Mouse (Mus musculus): Measurements from ENCODE around the gene Ano8. TPM values are rescaled to one million over a fixed set of nuclear protein-coding genes. Genes with fewer than 3 reads are reported as not detected.

Ano8 gene
- total RNA-seq, 2 experiments from 2014 or later, result 2.3 to 2.4 TPM

DNA sequence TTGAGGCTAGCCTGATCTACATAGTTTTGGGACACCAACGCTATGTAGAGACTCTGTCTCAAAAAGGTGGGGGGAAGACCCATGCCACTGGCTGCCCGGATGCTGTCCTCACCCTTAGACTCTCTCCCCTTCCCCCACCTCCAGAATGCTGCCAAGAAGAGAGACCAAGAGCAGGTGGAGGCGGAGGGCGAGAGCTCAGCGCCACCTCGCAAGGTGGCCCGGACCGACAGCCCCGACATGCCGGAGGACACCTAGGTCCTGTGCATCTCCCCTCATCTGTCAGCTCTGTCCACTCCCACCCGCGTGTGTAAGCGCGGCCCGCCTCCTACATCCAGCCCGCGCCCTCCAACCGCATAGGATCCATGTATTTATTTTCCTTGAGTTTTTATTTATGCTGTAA is 11.4 kb downstream of the Ano8 start:
- ATAC-seq (replicated peaks; ENCODE audit: low FRiP score, low TSS enrichment, poor library complexity, severe bottlenecking), result no peak

DNA sequence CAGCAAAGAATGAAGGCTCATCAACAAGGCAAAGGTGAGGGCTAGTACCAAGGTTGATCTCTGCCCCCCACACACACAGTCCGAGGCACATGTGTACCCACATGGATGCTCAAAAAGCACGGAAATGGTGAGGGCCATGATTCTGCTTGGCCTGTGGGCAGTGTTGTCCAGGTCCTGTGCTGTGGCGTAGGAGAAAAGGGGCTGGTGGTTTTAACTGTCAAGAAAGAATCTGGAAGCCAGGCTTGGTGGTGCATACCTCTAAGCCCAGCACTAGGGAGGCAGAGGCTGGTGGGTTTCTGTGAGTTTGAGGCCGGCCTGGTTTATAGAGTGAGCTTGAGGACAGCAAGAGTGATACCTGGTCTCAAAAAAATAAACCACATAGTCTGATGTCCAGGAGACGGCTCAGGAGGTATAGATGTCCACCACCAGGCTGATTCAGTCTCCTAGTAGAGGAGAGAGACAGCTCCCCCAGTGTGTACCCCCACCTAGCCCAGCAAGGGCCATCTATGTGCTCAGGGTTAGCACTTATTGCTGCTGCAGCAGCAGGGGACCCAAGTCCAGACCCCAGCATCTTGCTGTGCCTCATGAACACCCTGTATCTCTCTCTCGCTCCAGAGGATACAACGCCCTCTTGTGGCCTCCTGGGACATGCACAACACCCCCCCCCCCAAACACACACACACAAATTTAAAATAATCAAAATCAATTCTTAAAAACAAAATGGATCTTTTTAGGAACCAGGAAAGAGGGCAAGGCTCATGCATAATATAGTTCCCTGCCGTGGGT is 13.0 kb downstream of the Ano8 start:
- ATAC-seq (replicated peaks; ENCODE audit: low FRiP score, low TSS enrichment, poor library complexity, severe bottlenecking), result no peak

DNA sequence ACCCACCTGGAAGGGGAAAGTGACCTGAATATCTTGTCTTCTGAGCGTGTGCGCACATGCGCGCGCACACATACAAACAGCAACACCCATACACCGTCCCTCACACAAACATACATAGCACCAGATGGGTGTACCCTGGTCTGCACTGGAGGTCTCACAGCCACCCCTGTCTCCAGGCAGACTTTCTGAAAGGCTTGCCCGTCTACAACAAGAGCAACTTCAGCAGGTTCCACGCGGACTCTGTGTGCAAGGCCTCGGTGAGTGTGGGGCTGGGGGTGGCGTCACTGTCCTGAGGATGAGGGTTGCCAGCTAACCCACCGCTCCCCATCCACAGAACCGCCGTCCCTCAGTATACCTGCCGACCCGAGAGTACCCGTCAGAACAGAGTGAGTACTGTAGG is 13.9 kb downstream of the Ano8 start:
- no peak for ATAC-seq (replicated peaks; ENCODE audit: low FRiP score, low TSS enrichment, poor library complexity, severe bottlenecking)

DNA sequence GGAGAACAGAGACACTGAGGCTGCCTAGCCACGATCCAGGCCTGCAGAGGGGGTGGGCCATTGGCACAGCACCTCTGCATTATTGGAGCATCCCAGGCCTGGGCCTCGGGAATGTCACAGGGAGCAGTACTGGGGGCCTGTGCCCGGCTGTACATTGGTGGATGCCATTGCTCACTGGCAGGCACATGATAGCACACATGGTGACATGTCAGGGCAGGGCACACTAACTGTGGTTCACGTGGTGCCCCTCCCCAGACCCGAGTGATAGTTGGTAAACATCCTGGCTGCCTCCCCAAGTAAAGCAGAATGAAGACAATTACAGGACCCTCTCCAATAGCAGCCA is 14.9 kb downstream of the Ano8 start:
- no peak for ATAC-seq (replicated peaks; ENCODE audit: low FRiP score, low TSS enrichment, poor library complexity, severe bottlenecking)

DNA sequence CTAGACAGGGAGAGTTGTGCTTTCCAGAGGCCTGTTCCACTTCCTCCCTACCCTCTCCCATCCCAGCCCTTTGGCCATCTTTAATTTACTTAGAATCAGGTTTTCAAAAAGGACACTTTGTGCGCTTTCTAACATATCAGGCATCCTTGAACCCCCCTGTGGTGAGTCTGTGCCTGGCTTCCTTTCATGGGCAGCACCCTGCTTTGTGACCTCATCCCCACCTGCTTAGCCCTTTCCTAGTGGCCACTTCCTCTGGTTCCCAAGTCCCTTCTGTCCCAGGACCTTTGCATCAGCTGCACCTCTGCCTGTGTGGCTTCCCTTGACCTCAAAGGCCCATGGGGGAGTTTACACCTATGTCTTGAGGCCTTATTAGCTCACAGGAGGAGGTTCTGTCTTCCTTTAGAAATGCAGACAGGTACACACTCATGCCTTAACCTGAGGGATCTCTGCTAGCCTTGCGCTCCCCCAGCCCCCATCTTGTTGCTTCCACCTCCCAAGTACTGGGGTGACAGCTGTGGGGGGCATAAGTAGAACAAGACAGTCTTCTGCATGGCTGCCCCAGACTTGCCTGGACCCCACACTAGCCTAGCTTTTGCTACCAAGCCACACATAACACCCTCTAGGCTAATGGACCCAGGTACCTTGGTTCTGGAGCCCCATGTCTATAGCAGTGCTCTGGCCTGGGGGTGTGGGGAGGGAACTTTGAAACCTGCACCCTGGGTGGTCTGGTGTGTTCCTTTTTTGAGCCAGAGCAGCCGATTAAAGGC is 15.4 kb downstream of the Ano8 start:
- no peak for ATAC-seq (replicated peaks; ENCODE audit: low FRiP score, low TSS enrichment, poor library complexity, severe bottlenecking)

DNA sequence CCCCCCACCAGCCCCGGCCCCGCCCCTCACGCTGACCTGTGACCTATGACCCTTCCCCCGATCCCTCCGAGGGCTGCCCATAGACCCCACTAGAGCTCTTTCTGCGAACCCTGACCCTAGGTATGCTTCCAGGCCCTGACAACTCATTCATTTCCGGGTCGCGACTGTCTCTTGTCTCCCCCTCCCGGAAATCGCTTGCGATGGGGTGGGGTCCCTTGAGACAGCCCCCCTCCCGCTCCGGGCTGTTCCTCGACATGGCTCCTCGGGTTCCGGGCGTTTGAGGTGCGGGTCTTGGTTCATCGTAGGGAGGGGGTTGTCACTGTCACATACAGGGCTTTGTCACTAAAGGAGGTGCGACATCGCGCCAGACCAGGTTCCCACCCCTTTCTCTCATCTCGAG is 16.4 kb downstream of the Ano8 start:
- no peak for ATAC-seq (replicated peaks; ENCODE audit: low FRiP score, low TSS enrichment, poor library complexity, severe bottlenecking)

DNA sequence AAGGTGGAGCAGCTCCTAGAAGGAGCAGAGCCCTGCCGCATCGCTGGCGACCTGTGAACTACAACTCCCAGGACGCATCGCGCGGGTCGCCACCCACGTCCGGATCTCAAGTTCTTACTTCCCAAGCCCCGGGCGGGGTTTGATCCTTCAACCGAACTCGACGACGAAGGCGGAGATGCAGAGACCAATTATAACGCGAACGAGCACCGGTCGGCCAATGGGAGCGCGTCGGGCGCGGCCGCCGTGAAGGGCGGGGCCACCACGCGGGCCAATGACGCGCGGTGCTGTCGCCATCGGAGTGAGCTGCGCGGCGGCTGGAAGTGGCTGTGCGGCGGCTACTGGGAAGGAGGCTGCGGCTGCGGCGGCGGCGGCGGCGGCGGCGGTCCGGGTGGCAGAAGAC is 16.8 kb downstream of the Ano8 start, which contains the start of gene Dda1:
TSS of gene Dda1 (plus strand) at position 284 of the 400 bp plus-strand sequence.
- peak; percentile 78 for ATAC-seq (replicated peaks; ENCODE audit: low FRiP score, low TSS enrichment, poor library complexity, severe bottlenecking)

DNA sequence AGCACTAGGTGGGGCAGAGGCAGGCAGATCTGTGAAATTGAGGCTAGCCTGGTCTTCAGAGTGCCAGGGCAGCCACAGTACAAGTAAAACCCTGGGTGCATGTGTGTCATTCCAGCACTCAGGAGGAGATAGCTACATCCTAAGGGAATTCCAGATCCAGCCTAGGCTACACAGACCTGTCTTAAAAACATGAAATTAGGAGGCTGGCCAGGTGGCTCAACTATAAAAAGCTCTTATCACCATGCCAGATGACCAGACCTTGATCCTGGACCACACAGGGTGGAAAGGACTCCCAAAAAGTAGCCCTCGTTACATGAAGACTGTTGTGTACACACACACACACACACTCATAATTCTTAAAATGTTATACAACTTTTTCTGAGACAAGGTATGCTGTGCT is 17.8 kb downstream of the Ano8 start:
- no peak for ATAC-seq (replicated peaks; ENCODE audit: low FRiP score, low TSS enrichment, poor library complexity, severe bottlenecking)

DNA sequence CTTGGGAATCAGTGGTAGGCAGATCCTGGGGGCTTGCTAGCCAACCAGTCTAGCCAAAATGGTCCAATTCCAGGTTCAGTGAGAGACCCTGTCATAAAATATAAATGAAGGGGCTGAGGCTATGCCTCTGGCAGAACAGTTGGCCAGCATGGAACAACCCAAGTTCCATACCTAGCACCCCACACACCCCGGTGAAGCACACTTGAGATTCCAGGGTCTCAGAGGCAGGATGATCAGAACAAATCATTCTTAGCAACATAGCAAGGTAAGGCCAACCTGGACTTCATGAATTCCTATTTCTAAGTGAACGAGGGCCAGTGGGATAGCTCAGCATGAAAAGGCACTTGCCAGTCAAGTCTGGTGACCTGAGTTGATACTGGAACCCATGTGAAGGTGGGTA is 18.6 kb downstream of the Ano8 start:
- no peak for ATAC-seq (replicated peaks; ENCODE audit: low FRiP score, low TSS enrichment, poor library complexity, severe bottlenecking)

DNA sequence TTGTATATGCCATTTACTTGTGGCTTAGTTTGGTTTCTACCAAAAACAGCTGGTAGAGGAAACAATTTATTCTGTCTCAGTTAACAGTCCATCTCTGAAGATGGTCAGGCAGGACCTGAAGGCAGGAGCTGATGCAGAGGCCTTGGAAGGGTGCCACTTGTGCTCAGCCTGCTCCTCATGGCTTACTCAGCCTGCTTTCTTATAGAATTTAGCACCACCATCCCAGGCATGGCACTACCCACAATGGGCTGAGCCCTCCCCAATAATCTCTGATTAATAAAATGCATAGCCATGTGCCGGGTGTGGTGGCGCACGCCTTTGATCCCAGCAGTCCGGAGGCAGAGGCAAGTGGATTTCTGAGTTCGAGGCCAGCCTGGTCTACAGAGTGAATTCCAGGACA is 19.6 kb downstream of the Ano8 start:
- no peak for ATAC-seq (replicated peaks; ENCODE audit: low FRiP score, low TSS enrichment, poor library complexity, severe bottlenecking)

DNA sequence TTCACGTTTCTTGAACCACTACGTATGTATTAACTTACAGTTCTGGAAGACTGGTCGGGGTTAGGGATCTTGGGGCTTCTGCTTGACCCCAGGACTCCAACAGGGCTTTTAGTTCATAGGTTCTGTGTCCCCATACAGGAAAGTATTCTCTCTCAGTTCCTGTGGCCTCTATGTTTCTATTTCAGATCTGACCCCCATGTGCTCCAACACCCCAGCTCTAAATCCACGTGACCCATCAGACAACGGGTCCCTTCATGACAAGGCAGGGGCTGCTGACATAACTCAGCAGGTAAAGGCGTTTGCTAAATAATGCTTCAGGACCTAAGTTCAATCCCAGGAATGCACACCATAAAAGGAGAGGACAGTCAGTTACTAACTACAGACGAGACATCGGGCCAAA is 20.0 kb downstream of the Ano8 start:
- no peak for ATAC-seq (replicated peaks; ENCODE audit: low FRiP score, low TSS enrichment, poor library complexity, severe bottlenecking)

DNA sequence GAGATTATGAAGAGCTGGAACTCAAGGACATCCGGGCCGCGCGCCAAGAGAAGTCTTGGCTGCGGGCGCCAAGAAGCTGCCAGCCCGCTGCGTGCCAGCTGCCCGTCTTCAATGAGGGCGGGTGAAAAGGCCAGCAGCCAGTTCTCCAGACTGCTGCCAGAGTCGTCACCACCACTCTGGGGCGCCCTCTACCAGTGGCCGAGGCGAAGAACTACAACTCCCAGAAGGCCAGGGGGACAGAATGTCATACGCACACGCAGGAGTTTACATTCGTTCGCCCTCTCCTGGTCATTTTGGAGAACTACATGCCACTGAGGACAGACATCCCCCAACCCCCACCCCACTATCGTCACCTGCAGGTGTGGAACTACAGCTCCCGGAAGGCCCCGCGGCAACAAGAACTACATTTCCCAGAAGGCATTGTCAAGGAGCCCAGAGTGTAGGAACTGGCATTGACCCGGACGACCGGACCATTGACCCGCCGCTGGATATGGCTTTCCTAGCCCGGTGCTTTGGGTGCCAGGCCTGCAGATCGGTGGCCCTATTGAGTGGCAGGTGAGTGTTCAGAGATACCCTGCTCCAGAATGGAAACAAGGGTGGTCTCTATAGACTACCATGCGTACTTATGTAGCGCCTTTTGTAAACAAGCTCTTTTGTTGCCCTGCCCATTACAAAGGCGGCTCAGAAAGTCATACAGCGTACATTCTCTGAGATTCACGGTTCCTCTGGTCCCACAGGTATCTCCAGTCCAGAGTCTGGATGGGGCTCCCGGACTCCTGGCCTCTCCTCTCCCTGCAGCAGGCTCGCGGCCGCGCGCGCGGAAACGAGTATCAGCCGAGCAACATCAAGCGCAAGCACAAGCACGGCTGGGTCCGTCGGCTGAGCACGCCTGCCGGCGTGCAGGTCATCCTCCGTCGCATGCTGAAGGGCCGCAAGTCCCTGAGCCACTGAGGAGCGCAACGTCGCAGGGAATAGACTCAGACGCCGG is 21.0 kb downstream of the Ano8 start, which contains the start of gene Mrpl34:
TSS of gene Mrpl34 (plus strand) at position 447 of the 988 bp plus-strand sequence.
- ATAC-seq (replicated peaks; ENCODE audit: low FRiP score, low TSS enrichment, poor library complexity, severe bottlenecking), result peak; percentile 78

DNA sequence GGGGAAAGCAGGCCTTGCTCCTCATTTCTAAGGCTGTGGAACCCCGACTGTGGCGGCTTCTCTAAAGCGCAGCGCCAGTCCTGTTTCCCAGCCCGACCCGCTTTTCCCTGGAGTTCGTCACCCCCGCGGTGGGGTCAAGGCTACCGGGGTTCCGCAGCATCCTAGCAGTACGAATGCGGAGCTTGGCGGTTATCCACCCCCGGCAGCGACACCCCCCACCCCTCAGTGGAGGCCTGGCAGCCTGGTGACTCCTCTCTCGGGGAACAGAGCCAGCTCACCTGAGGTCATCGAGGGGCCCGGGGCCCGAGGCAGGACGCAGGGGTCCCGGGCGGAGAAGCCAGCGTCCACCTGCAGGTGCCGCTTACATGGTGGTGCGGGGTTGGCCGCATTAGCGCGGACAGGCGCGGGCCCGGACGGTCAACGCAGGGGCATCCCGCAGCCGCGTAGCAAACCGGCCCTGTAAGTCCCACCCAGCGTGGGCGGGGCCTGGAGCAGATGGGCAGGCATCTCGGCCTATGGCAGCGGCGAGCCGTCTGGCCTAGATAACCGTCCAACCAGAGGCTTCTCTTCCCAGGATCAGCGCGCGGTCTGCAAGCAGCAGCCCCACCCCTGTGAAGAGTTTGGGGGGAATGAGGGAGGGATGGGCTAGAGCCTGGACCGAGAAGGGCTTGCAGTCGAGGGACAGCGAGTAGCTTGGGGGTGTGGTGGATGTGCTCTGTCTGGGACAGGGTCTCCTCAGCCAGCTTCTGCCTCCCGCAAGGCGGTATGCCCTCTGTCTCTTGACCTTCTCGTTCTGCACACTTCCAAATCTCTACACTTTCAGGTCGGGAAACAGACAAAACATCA is 22.4 kb downstream of the Ano8 start, which contains the start of gene Abhd8:
TSS of gene Abhd8 (minus strand) at position 468 of the 846 bp plus-strand sequence.
- peak; percentile 74 for ATAC-seq (replicated peaks; ENCODE audit: low FRiP score, low TSS enrichment, poor library complexity, severe bottlenecking)

DNA sequence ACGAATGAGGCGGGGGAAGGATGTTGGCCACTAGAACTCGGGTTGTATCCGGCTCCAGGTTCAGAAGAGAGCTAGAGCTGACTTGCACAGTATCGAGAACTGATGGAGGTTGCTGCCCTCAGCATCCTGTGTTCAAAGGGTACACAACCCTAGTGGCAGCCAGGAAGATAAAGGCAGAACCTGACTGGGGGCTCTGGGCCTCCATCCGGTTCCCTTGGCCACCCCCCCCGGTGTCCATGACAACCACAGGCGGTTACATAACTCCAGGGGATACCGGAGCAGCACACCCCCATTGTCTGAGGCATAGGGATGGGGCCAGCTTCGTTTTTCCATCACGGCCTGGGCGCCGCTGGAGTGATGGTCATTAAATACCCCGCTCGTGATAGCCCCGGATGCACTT is 23.0 kb downstream of the Ano8 start:
- no peak for ATAC-seq (replicated peaks; ENCODE audit: low FRiP score, low TSS enrichment, poor library complexity, severe bottlenecking)

DNA sequence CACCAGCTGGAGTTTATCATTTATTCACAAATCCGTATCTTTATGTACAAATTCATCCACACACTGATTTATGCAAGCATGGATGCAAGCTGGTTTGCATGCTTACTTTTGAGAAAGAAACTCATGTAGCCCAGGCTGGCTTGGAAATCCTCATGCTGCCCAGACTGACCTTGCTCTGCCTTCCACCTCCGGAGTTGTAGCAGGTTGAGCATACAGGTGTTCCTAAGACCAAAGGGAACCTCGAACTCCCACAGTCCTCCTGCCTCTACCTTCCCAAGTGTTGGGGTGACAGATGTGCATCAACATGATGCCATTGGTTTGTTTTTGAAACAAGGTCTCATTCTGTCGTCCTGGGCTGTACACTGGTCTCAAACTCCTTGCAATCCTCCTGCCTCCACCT is 23.6 kb downstream of the Ano8 start:
- no peak for ATAC-seq (replicated peaks; ENCODE audit: low FRiP score, low TSS enrichment, poor library complexity, severe bottlenecking)

DNA sequence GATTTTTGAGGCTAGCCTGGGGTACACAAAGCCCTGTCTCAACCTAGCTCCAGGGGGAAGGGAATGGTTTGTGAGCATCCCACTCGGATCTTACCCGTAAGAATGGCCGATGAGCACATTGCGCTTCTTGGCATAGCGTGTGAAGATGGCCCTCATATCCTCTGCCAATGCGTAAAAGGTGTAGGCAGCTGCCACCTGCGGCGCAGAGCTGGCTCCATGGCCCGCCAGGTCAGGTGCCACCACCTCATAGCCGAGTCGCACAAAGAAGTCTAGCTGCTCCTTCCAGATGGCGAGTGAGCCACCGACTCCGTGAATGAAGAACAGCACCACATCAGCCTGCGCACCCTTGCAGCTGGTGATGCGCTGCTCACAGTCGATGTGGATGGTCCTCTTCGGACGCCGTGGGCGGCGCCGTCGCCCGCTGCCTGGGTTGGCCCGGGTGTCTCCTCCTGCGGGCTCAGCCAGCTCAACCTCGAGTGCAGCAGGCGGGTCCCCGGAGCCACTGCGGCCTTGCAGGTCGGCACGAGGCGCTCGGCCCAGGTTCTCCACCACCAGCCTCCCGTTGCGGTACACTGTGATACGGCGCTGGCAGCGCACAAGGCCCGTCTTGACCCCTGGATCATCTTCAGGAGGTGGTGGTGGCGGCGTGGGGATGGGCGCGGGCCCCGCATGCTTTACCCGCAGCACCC is 24.5 kb downstream of the Ano8 start:
- ATAC-seq (replicated peaks; ENCODE audit: low FRiP score, low TSS enrichment, poor library complexity, severe bottlenecking), result no peak

DNA sequence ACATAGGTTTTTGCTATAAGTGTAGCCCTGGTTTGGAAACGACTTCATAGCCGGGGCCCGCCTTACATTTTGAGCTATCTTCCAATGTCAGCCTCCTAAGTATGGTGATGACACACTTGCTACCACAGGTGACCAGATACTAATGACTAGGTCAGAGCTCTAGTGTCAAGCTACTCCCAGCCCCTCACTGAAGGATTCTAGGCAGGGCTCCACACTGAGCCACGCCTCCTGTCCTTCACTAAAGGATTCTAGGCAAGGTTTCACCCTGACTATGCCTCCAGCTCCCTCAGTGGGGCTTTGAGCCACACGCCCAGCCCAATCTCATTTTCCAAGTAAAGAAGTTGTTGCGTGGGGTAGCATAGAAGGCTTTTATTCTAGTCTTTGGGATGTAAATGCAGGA is 25.0 kb downstream of the Ano8 start:
- no peak for ATAC-seq (replicated peaks; ENCODE audit: low FRiP score, low TSS enrichment, poor library complexity, severe bottlenecking)

DNA sequence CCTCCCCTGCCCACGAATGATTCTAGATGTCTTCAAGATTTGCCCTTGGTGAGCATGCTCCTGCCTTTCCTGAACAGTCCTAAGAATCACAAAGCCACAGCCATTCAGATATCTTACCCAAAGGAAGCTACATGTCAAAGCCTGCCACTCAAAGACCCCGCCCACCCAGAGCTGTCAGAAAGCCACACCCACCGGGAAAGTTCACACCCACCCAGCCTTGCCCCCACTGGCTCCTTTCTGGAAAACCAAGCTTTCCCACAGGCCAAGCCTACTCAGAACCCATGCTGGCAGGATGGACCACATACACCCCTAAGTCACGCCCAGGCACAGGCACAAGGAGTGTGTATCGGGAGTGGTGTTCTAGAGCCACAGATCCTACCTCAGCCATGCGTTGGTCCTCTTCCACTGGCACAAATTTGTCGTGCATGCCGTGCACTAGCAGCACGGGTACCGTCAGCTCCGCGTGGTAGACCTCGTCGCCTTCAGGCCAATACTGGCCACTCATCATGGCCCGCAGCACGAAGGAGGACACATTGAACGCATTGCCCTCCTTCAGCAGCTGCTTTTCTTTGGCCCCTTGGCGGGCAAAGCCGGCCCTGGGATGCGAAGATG is 28.0 kb downstream of the Ano8 start:
- no peak for ATAC-seq (replicated peaks; ENCODE audit: low FRiP score, low TSS enrichment, poor library complexity, severe bottlenecking)

All from megakaryocyte-erythroid progenitor cell, adult 5-6 weeks (primary cell).